Mouse (Mus musculus) C2C12 (cell line): ENCODE measurements around the gene Stard8.

Source experiments
- CTCF ChIP-seq: IDR thresholded peaks from one replicate; pipeline ENCODE4 v1.5.1; 2011; ENCODE audit not compliant: control insufficient read depth, insufficient read depth, insufficient read length
- USF1 ChIP-seq: IDR thresholded peaks from one replicate; pipeline ENCODE4 v1.6.1; 2011; ENCODE audit warnings: low read depth, mild to moderate bottlenecking, control low read depth, moderate library complexity

GRCm38 (mm10) chrX:99066550-99066949, 63.5 kb downstream of the Stard8 start:
- TF ChIP-seq CTCF: no peak
- no peak for TF ChIP-seq USF1
